Mouse (Mus musculus) ES-Bruce4 (cell line): Measurements from ENCODE around the gene Dgkz.

Experiments
- CTCF ChIP-seq: IDR thresholded peaks from one replicate; pipeline ENCODE4 v1.8.1; 2011; ENCODE audit warnings: low read depth, low read length
- POLR2A ChIP-seq: IDR thresholded peaks from one replicate; pipeline ENCODE4 v1.8.1; 2011; ENCODE audit warnings: low read length; ENCODE audit not compliant: insufficient read depth

GRCm38 (mm10) chr2:91925442-91925841, 50.2 kb downstream of the Dgkz start:
- TF ChIP-seq CTCF (no peak), POLR2A (no peak)
